Mouse (Mus musculus) left cerebral cortex, adult 9 months (tissue): ENCODE measurements at regions not wholly inside any gene's neighbourhood (a gene's known extent, or its start where the extent isn't known, plus 50 kb on each side); places are given as distances from the start of the nearest gene placed in this dataset.

Source experiments
- DNase-seq, 2 experiments: peaks; one replicate each; pipeline ENCODE4 v3.0.0; 2022; ENCODE audit warnings: low spot score in 2 of 2

- no peak for DNase-seq
Observed at GRCm38 (mm10) chr1:168541231-168541630, 109.2 kb upstream of the Pbx1 start.

GRCm38 (mm10) chr1:168518087-168518486 is 86.0 kb upstream of the Pbx1 start:
- no peak for DNase-seq

- no peak for DNase-seq
Observed at GRCm38 (mm10) chr1:168506326-168506725, 74.3 kb upstream of the Pbx1 start.

- DNase-seq, result no peak
Observed at GRCm38 (mm10) chr1:168504773-168505172, 72.7 kb upstream of the Pbx1 start.

GRCm38 (mm10) chr1:168502266-168502665 is 70.2 kb upstream of the Pbx1 start:
- no peak for DNase-seq

GRCm38 (mm10) chr1:168501375-168502169 is 69.5 kb upstream of the Pbx1 start:
- DNase-seq, result no peak

- DNase-seq, result no peak
Observed at GRCm38 (mm10) chr1:168497801-168498200, 65.7 kb upstream of the Pbx1 start.

- DNase-seq, result peak; percentile 15 to 18
Observed at GRCm38 (mm10) chr1:168495687-168496527, 63.8 kb upstream of the Pbx1 start.

GRCm38 (mm10) chr1:168487492-168487891 is 55.4 kb upstream of the Pbx1 start:
- no peak for DNase-seq

GRCm38 (mm10) chr1:168483651-168484050 is 51.6 kb upstream of the Pbx1 start:
- no peak for DNase-seq
